Mouse (Mus musculus) Muller cell, postnatal 12 days (primary cell): ENCODE measurements at regions not wholly inside any gene's neighbourhood (a gene's known extent, or its start where the extent isn't known, plus 50 kb on each side); places are given as distances from the start of the nearest gene placed in this dataset.
A peak's percentile ranks its signal among the peaks of the same experiment; 100 is the strongest.

ENCODE experiments used
- DNase-seq: peaks from one replicate; pipeline ENCODE4 v3.0.0-alpha.2; 2015; ENCODE audit errors: inconsistent ontology term

- DNase-seq = no peak
These were observed 858.5 kb downstream of the Zfp704 start for GRCm38 (mm10) chr3:8751356-8751755.

- DNase-seq = no peak
These were observed 859.0 kb downstream of the Zfp704 start for GRCm38 (mm10) chr3:8750858-8751257.

GRCm38 (mm10) chr3:8750162-8750561 lies 859.7 kb downstream of the Zfp704 start:
- no peak for DNase-seq

- no peak for DNase-seq
These were observed 862.7 kb downstream of the Zfp704 start for GRCm38 (mm10) chr3:8747201-8747600.

- no peak for DNase-seq
These were observed 863.2 kb downstream of the Zfp704 start for GRCm38 (mm10) chr3:8746677-8747076.

- DNase-seq = no peak
These were observed 863.8 kb downstream of the Zfp704 start for GRCm38 (mm10) chr3:8746037-8746436.

GRCm38 (mm10) chr3:8744857-8745256 lies 865.0 kb downstream of the Zfp704 start:
- peak; percentile 58 for DNase-seq

- no peak for DNase-seq
These were observed 866.2 kb downstream of the Zfp704 start for GRCm38 (mm10) chr3:8743650-8744049.

GRCm38 (mm10) chr3:8741266-8742023 lies 868.4 kb downstream of the Zfp704 start:
- peak; percentile 70 for DNase-seq

- DNase-seq = no peak
These were observed 869.2 kb downstream of the Zfp704 start for GRCm38 (mm10) chr3:8740710-8741109.

GRCm38 (mm10) chr3:8739299-8739698 lies 870.6 kb downstream of the Zfp704 start:
- DNase-seq = no peak

- DNase-seq = no peak
These were observed 873.5 kb downstream of the Zfp704 start for GRCm38 (mm10) chr3:8736239-8736953.

GRCm38 (mm10) chr3:8734096-8734495 lies 875.8 kb downstream of the Zfp704 start:
- no peak for DNase-seq

- DNase-seq = no peak
These were observed 878.5 kb downstream of the Zfp704 start for GRCm38 (mm10) chr3:8731398-8731797.

- no peak for DNase-seq
These were observed 888.0 kb downstream of the Zfp704 start for GRCm38 (mm10) chr3:8721628-8722594.

- DNase-seq = peak; percentile 51
These were observed 889.2 kb downstream of the Zfp704 start for GRCm38 (mm10) chr3:8720586-8721100.

- no peak for DNase-seq
These were observed 891.7 kb downstream of the Zfp704 start for GRCm38 (mm10) chr3:8718206-8718605.

GRCm38 (mm10) chr3:8717334-8717812 lies 892.5 kb downstream of the Zfp704 start:
- peak; percentile 67 for DNase-seq
